ENCODE assay signal across 26 mouse cellular contexts in genomic region chr9:40737117-40737516, GRCm38 (mm10). TPM values are rescaled to one million over a fixed set of nuclear protein-coding genes. Genes with fewer than 3 reads are reported as not detected.
DNase-seq lines count a peak whose midpoint lies in the region; ATAC-seq and TF ChIP-seq lines count a peak whose summit lies in the region.
"Had no signal": no experiment of that assay in that cellular context is flagged by ENCODE, and none has a peak within 500 bp of the region (broad histone marks: within the 10 kb centered on the region; RNA-seq: fewer than 3 reads in every experiment).

No protein-coding gene starts in this region.

- 69% methylated on average over 6 of the region's 6 CpGs for WGBS in forebrain, postnatal 0 days
- WGBS in forebrain, embryonic 13.5 days = 82% methylated on average over 6 of the region's 6 CpGs

- intact Hi-C loops in left cerebral cortex, postnatal 14 days (cut with DNase I) = loop anchor here (5.0 kb wide), 1 partner anchor 50 kb away; the partner anchor contains the start of gene Clmp

- no peak for ATAC-seq in forebrain, postnatal 0 days
- no peak for ATAC-seq in forebrain, embryonic 13.5 days
- ATAC-seq: forebrain, embryonic 15.5 days; Patski had no signal

- no peaks in the 10 kb centered on the region for H3K27me3 ChIP-seq in forebrain, postnatal 0 days (ENCODE audit: insufficient read depth, low read length)
- no peaks in the 10 kb centered on the region for H3K27me3 ChIP-seq in forebrain, embryonic 13.5 days
- H3K27me3 ChIP-seq: embryonic facial prominence, embryonic 15.5 days; forebrain, embryonic 15.5 days; hindbrain, embryonic 12.5 days; hindbrain, embryonic 15.5 days; Patski had no signal

- no peaks in the 10 kb centered on the region for H3K4me1 ChIP-seq in forebrain, postnatal 0 days (ENCODE audit: insufficient read depth)
- H3K4me1 ChIP-seq in forebrain, embryonic 13.5 days = no peaks in the 10 kb centered on the region
- H3K4me1 ChIP-seq: hindbrain, embryonic 15.5 days had no signal

- H3K4me3 ChIP-seq in forebrain, postnatal 0 days (ENCODE audit: low read depth, low read length) = no peak overlapping the region
- H3K4me3 ChIP-seq in forebrain, embryonic 13.5 days = no peak overlapping the region
- H3K4me3 ChIP-seq: embryonic facial prominence, embryonic 15.5 days; forebrain, embryonic 15.5 days; hindbrain, embryonic 12.5 days; hindbrain, embryonic 15.5 days had no signal

- H3K9me3 ChIP-seq in forebrain, postnatal 0 days (ENCODE audit: low read length) = no peaks in the 10 kb centered on the region
- H3K9me3 ChIP-seq in forebrain, embryonic 13.5 days (replicated peaks) = no peaks in the 10 kb centered on the region
- H3K9me3 ChIP-seq: embryonic facial prominence, embryonic 15.5 days; forebrain, embryonic 15.5 days; G1E; hindbrain, embryonic 12.5 days; hindbrain, embryonic 15.5 days had no signal

- no peaks in the 10 kb centered on the region for H3K36me3 ChIP-seq in forebrain, postnatal 0 days (ENCODE audit: insufficient read depth)
- H3K36me3 ChIP-seq in forebrain, embryonic 13.5 days (ENCODE audit: poor library complexity, severe bottlenecking) = no peaks in the 10 kb centered on the region
- H3K36me3 ChIP-seq: embryonic facial prominence, embryonic 15.5 days; forebrain, embryonic 15.5 days; G1E; hindbrain, embryonic 12.5 days; hindbrain, embryonic 15.5 days had no signal

- DNase-seq in forebrain, postnatal 0 days = peak; percentile 39
- peak; percentile 55 to 76 for DNase-seq in left cerebral cortex, postnatal 14 days (ENCODE audit: low spot score in 2 of 2)
- DNase-seq in left cerebral cortex, adult 9 months (ENCODE audit: low spot score in 2 of 2) = no peak
- peak; percentile 70 to 79 for DNase-seq in right cerebral cortex, postnatal 10 days (ENCODE audit: low spot score in 2 of 2)
- no peak for DNase-seq in right cerebral cortex, postnatal 4 days
- peak; percentile 61 for DNase-seq in telencephalon, adult 2 months (ENCODE audit: low read depth, low spot score)
- DNase-seq in gastrocnemius, postnatal 4 days (ENCODE audit: low spot score in 2 of 2) = no peak
- DNase-seq: adrenal gland, adult 2 months; adrenal gland, postnatal 14 days; B cell, adult 2 months; cerebellum, adult 11-12 months; cerebellum, adult 8-10 months; cerebellum, postnatal 10 days; cerebellum, postnatal 36 days; embryo, embryonic 11 days; gastrocnemius, postnatal 36 days; heart, adult 11 months had no signal

- H3K27ac ChIP-seq in forebrain, postnatal 0 days (ENCODE audit: low read depth, low read length) = no peak overlapping the region
- H3K27ac ChIP-seq in forebrain, embryonic 13.5 days = no peak overlapping the region
- H3K27ac ChIP-seq: embryonic facial prominence, embryonic 15.5 days; forebrain, embryonic 15.5 days; hindbrain, embryonic 12.5 days; hindbrain, embryonic 15.5 days had no signal

- TF ChIP-seq CTCF in forebrain, postnatal 0 days (IDR thresholded peaks at IDR 0.05; ENCODE audit: low read depth) = no peak

- H3K9ac ChIP-seq in forebrain, postnatal 0 days = no peak overlapping the region
- H3K9ac ChIP-seq in forebrain, embryonic 13.5 days = no peak overlapping the region
- H3K9ac ChIP-seq: embryonic facial prominence, embryonic 15.5 days; forebrain, embryonic 15.5 days; hindbrain, embryonic 12.5 days; hindbrain, embryonic 15.5 days had no signal

- H3K4me2 ChIP-seq in forebrain, postnatal 0 days (ENCODE audit: low read depth) = no peak overlapping the region
- H3K4me2 ChIP-seq in forebrain, embryonic 13.5 days = no peak overlapping the region
- H3K4me2 ChIP-seq: embryonic facial prominence, embryonic 15.5 days; forebrain, embryonic 15.5 days; heart, embryonic 11.5 days; hindbrain, embryonic 12.5 days; hindbrain, embryonic 15.5 days had no signal

RNA-seq across cellular contexts. Expression of gene Clmp, which starts 51.4 kb away (rescaled TPM):
- 68.5 and 75.4 TPM in 2 replicates for total RNA-seq in forebrain, postnatal 0 days (2014; rRNA removed)
- polyA plus RNA-seq in forebrain, postnatal 0 days (2015; fragmentation: Nextera tagmentation; extraction: Ambion mirVana) = 49.4 and 53.5 TPM in 2 replicates
- polyA plus RNA-seq in forebrain, embryonic 13.5 days (2015; fragmentation: Nextera tagmentation; extraction: Ambion mirVana) = 26.3 and 32.4 TPM in 2 replicates
- 10 to 100 TPM; 29.8 to 30.2 TPM for total RNA-seq in left cerebral cortex, postnatal 14 days (2021)
- 10 to 100 TPM; 31.1 to 31.8 TPM for total RNA-seq in gastrocnemius, postnatal 4 days (2021)
- total RNA-seq: CH12.LX had no signal
- polyA plus RNA-seq: G1E had no signal

Comparison
In these comparisons a context has a peak if more than half of its experiments do, and no peak if none do; other contexts are left out.
1. DNase-seq: peak in forebrain, postnatal 0 days (single experiment), left cerebral cortex, postnatal 14 days (2 of 2), right cerebral cortex, postnatal 10 days (2 of 2) and telencephalon, adult 2 months (single experiment); none in left cerebral cortex, adult 9 months (0 of 2), right cerebral cortex, postnatal 4 days (single experiment) and gastrocnemius, postnatal 4 days (0 of 2).